Mouse (Mus musculus) lung, postnatal 0 days (tissue): ENCODE measurements around the gene Abcc8. TPM values are rescaled to one million over a fixed set of nuclear protein-coding genes. Genes with fewer than 3 reads are reported as not detected.

ENCODE experiments used
- ATAC-seq: fragments of 200-750 bp; cut with Nextera tagmentation; 2 replicates; pipeline ENCODE4 v1.8.0; 2017; ENCODE audit warnings: moderate library complexity
- DNase-seq: peaks from one replicate; pipeline ENCODE4 v3.0.0-alpha.2; 2016; ENCODE audit warnings: low spot score
- H3K27ac ChIP-seq: fragments of 300-500 bp; sonication (generic); 2 replicates; pipeline ENCODE4 v1.5.1; 2014; ENCODE audit warnings: antibody characterized with exemption, mild to moderate bottlenecking, low read length, mixed read lengths
- H3K27me3 ChIP-seq: fragments of 300-500 bp; sonication (generic); replicated peaks from 2 replicates; pipeline ENCODE4 v1.6.1; 2014; ENCODE audit warnings: low read length, mixed read lengths; ENCODE audit not compliant: insufficient read depth
- H3K36me3 ChIP-seq: fragments of 300-500 bp; sonication (generic); 2 replicates; pipeline ENCODE4 v1.6.1; 2014; ENCODE audit warnings: low read length, mixed read lengths; ENCODE audit not compliant: insufficient read depth
- H3K4me1 ChIP-seq: fragments of 300-500 bp; sonication (generic); 2 replicates; pipeline ENCODE4 v1.6.1; 2014; ENCODE audit warnings: antibody characterized with exemption, low read depth, low read length, mixed read lengths; ENCODE audit not compliant: insufficient read depth
- H3K4me2 ChIP-seq: fragments of 300-500 bp; sonication (generic); replicated peaks from 2 replicates; pipeline ENCODE4 v1.6.1; 2014; ENCODE audit warnings: low read depth, mild to moderate bottlenecking, low read length, moderate library complexity, mixed read lengths
- H3K4me3 ChIP-seq: fragments of 300-500 bp; sonication (generic); 2 replicates; pipeline ENCODE4 v1.5.1; 2014; ENCODE audit warnings: low read depth, low read length
- H3K9ac ChIP-seq: fragments of 300-500 bp; sonication (generic); replicated peaks from 2 replicates; pipeline ENCODE4 v1.6.1; 2014; ENCODE audit warnings: low read depth, mild to moderate bottlenecking
- H3K9me3 ChIP-seq: fragments of 300-500 bp; sonication (generic); 2 replicates; pipeline ENCODE4 v1.6.1; 2016; ENCODE audit warnings: low read length, mixed read lengths
- CTCF ChIP-seq: IDR thresholded peaks from 2 replicates; pipeline ENCODE4 v1.5.1; 2016; ENCODE audit warnings: antibody characterized with exemption, mild to moderate bottlenecking
- EP300 ChIP-seq: IDR thresholded peaks from 2 replicates; pipeline ENCODE4 v1.6.1; 2016; ENCODE audit warnings: antibody characterized with exemption, mild to moderate bottlenecking, control low read depth
- WGBS: fragments of 180-500 bp; shearing (Covaris S2); extraction: QIAGEN DNeasy Blood & Tissue Kit; methylation state at CpG from one replicate; pipeline ENCODE4 v1.1.7; 2014; 5-methylcytosine and 5-hydroxymethylcytosine counted together
- polyA plus RNA-seq: library from polyadenylated mRNA; unstranded; fragments of >200 nt; fragmentation: Nextera tagmentation; extraction: Ambion mirVana; gene quantifications from 2 replicates; pipeline ENCODE4 v1.2.1, GENCODE M21; 2015

Abcc8 gene
- polyA plus RNA-seq, 1 experiment from 2014 or later, result 1.1 TPM

DNA sequence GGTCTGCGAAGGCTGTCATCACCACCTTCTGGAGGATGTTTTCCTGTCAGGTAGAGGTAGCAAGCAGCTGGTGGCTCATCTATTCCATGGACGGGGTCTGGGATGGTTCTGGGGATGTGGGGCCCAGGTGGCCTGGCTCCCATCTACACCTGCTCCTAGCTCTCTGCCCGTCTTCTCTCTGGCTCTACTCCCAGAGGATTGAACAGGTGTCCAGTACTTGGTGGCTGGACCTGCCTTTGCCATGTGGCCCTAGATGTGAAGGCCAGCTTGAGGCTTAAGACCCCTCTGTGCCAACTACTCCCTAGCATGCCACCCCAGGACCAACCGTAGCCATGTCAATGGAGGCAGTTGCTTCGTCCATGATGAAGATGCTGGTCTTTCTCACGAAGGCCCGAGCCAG lies 74.3 kb downstream of the Abcc8 start:
- 0 out of 2 replicates have a peak, but pooled peaks cover 6% of the 10 kb centered on the region for H3K27me3 ChIP-seq
- no peak overlapping the region for H3K9ac ChIP-seq
- no peak overlapping the region for H3K27ac ChIP-seq
- no peaks in the 10 kb centered on the region for H3K9me3 ChIP-seq
- no peaks in the 10 kb centered on the region for H3K4me1 ChIP-seq
- H3K4me3 ChIP-seq, result no peak overlapping the region
- DNase-seq, result no peak
- no peak overlapping the region for H3K4me2 ChIP-seq
- no peaks in the 10 kb centered on the region for H3K36me3 ChIP-seq
- 86% methylated on average over 7 of the region's 7 CpGs for WGBS
- no peak for ATAC-seq
- TF ChIP-seq CTCF (no peak), EP300 (no peak)

DNA sequence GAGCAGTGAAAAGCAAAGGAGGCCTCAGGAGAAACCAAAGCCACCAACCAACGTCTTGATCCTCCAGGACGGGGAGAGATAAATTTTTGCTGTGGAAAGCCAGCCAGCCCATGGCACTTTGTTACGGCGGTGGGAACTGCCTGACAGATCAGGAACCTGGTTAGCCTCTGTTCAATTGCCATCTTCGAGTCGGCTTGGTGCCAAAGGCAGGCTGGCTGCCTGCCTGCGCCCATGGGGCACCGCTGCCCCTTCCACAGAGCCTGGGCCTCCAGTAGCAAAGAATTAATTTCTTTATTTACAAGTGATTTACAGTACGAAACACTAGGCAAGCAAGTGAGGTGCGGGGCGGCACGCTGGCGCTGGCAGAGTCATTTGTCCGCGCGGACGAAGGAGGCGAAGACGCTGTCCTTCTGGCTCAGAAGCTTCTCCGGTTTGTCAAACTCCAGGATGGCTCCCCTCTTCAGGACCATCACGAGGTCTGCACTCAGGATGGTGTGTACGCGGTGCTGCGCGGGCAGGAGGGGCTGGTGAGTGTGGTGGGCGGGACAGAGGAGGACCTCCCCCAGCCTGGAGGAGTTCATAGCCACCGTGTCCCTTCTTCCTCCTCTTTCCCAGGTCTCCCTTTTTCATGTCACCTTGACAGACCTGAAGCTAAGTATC lies 75.4 kb downstream of the Abcc8 start:
- ATAC-seq, result no peak
- 74% methylated on average over 27 of the region's 27 CpGs for WGBS

GRCm38 (mm10) chr7:46103771-46104170 lies 76.1 kb downstream of the Abcc8 start:
- Histone ChIP-seq H3K36me3 (no peaks in the 10 kb centered on the region), H3K4me2 (no peak overlapping the region), H3K4me1 (no peaks in the 10 kb centered on the region), H3K4me3 (no peak overlapping the region), H3K9me3 (no peaks in the 10 kb centered on the region), H3K27ac (no peak overlapping the region), H3K9ac (no peak overlapping the region), H3K27me3 (0 out of 2 replicates have a peak, but pooled peaks cover 8% of the 10 kb centered on the region)
- ATAC-seq (no peak), DNase-seq (no peak)
- WGBS, result 62% methylated on average over 8 of the region's 8 CpGs
- no peak for TF ChIP-seq CTCF
- no peak for TF ChIP-seq EP300

More for the DNA sequence above, 75.4 kb downstream of the Abcc8 start:
- Histone ChIP-seq H3K9ac (no peak overlapping the region), H3K27me3 (0 out of 2 replicates have a peak, but pooled peaks cover 8% of the 10 kb centered on the region), H3K9me3 (no peaks in the 10 kb centered on the region), H3K36me3 (no peaks in the 10 kb centered on the region), H3K27ac (no peak overlapping the region), H3K4me1 (no peaks in the 10 kb centered on the region), H3K4me3 (no peak overlapping the region), H3K4me2 (no peak overlapping the region)
- TF ChIP-seq EP300 (no peak), CTCF (no peak)
- DNase-seq, result no peak

DNA sequence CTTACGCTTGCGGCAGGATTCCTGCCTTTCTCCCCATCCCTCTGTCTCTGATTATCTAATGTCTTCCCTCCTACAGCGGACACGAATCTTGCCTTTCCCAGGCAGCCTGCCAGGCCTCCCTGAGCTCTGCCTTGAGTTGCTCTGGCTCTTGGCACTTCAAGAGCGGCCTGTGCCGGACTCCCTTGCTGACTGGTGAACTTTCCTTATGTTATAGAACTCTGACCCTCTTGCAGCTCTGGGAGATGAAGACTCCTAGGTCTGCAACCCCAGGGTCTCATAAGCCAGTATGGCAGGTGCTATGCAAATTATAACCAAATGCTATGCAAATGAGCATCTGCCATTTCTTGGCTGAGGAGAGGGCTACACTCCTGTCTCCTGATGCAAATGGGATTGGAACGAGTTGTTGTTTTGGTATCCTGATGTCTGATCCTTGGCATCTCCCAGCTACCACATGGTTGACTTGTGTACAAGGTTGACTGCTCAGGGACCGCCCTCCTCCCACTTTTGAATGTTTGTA lies 76.7 kb downstream of the Abcc8 start:
- Histone ChIP-seq H3K4me3 (no peak overlapping the region), H3K27me3 (0 out of 2 replicates have a peak, but pooled peaks cover 8% of the 10 kb centered on the region), H3K4me2 (no peak overlapping the region), H3K36me3 (no peaks in the 10 kb centered on the region), H3K9ac (no peak overlapping the region), H3K9me3 (no peaks in the 10 kb centered on the region), H3K27ac (no peak overlapping the region), H3K4me1 (no peaks in the 10 kb centered on the region)
- 72% methylated on average over 8 of the region's 8 CpGs for WGBS
- ATAC-seq (no peak), DNase-seq (no peak)
- TF ChIP-seq EP300 (no peak), CTCF (no peak)

DNA sequence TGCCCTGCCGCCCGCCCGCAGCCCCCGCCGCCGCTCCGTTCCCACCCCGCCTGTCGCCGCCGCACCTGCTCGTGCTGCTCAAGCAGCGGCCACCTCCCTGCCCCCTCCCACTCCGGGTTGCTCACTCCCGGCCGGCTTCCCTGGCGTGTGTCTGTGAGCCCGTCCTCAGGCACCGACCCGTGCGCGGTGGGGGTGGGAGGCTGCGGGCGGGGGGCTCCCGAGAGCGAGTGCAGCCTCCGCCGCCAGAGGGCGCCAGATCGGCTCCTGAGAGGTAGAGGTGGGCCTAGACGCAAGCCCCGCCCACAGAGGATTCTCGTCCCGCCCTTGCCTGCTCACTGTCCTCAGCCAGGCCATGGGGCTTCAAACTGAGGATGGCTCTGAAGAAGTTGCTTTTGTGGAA lies 79.3 kb downstream of the Abcc8 start, which contains the start of gene Kcnj11:
Gene Kcnj11 (minus strand): TSS at position 202 of the 400 bp plus-strand sequence.
- Histone ChIP-seq H3K27me3 (0 out of 2 replicates have a peak, but pooled peaks cover 8% of the 10 kb centered on the region), H3K4me3 (peak within 1 kb of the TSS; percentile 29), H3K9me3 (no peaks in the 10 kb centered on the region), H3K4me1 (no peaks in the 10 kb centered on the region), H3K4me2 (peak within 1 kb of the TSS; percentile 68), H3K27ac (no peak within 1 kb of the TSS), H3K36me3 (no peaks in the 10 kb centered on the region), H3K9ac (no peak within 1 kb of the TSS)
- peak; percentile 85 for ATAC-seq
- 2% methylated on average over 28 of the region's 34 CpGs for WGBS
- peak; percentile 79 for DNase-seq
- no peak for TF ChIP-seq EP300
- peak; percentile 77 for TF ChIP-seq CTCF

- Histone ChIP-seq H3K4me1 (no peaks in the 10 kb centered on the region), H3K36me3 (no peaks in the 10 kb centered on the region)
These were observed 80.2 kb downstream of the Abcc8 start for GRCm38 (mm10) chr7:46099682-46100081.

More at GRCm38 (mm10) chr7:46099682-46100081, 80.2 kb downstream of the Abcc8 start:
- ATAC-seq (no peak), DNase-seq (no peak)
- Histone ChIP-seq H3K4me2 (no peak overlapping the region; the same call in 1 of the 2 replicates), H3K27me3 (0 out of 2 replicates have a peak, but pooled peaks cover 8% of the 10 kb centered on the region), H3K27ac (no peak overlapping the region), H3K4me3 (no peak overlapping the region), H3K9ac (no peak overlapping the region), H3K9me3 (no peaks in the 10 kb centered on the region)
- 75% methylated on average over 12 of the region's 13 CpGs for WGBS
- TF ChIP-seq EP300 (no peak), CTCF (no peak)
